Mouse (Mus musculus) splenic B cell, adult 2 months (primary cell): ENCODE measurements at regions not wholly inside any gene's neighbourhood (a gene's known extent, or its start where the extent isn't known, plus 50 kb on each side); places are given as distances from the start of the nearest gene placed in this dataset.

Experiments used
- DNase-seq: peaks from one replicate; pipeline ENCODE4 v3.0.0-alpha.2; 2011; ENCODE audit warnings: low read depth, low spot score
- H3K27me3 ChIP-seq: 2 replicates; pipeline ENCODE4 v1.6.1; 2012; ENCODE audit warnings: mild to moderate bottlenecking, low read length, moderate library complexity, mixed read lengths; ENCODE audit not compliant: control insufficient read depth, poor library complexity, insufficient read depth, severe bottlenecking
- H3K36me3 ChIP-seq: 2 replicates; pipeline ENCODE4 v1.6.1; 2012; ENCODE audit warnings: mild to moderate bottlenecking, low read length, moderate library complexity, mixed read lengths; ENCODE audit not compliant: control insufficient read depth, poor library complexity, insufficient read depth, severe bottlenecking

- no peak for DNase-seq
- no peaks in the 10 kb centered on the region for H3K36me3 ChIP-seq
- no peaks in the 10 kb centered on the region for H3K27me3 ChIP-seq
Observed at GRCm38 (mm10) chr1:137053134-137053533, 92.9 kb upstream of the Nr5a2 start.

- no peaks in the 10 kb centered on the region for H3K27me3 ChIP-seq
- DNase-seq: no peak
- no peaks in the 10 kb centered on the region for H3K36me3 ChIP-seq
Observed at GRCm38 (mm10) chr1:137051515-137051914, 91.3 kb upstream of the Nr5a2 start.

DNA sequence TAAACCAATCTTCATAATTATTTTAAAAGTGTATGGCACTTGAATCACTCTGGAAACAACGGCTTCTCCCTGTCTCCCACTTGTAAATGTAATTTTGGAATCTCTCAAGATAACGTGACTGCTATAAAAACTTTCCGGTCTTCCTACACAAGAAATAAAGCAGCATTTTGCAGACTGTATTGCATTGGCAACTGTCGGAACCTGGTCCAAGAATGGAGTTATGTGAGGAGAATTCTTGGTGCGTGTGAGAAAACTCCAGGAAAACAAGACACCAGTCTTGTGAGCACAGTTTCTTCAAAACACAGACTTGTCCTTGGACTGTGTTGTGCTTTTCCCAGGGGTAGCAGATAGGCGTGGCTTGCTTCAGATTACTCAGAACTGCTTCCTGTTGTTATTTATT lies 83.8 kb upstream of the Nr5a2 start:
- Histone ChIP-seq H3K36me3 (no peaks in the 10 kb centered on the region), H3K27me3 (no peaks in the 10 kb centered on the region)
- DNase-seq: no peak

DNA sequence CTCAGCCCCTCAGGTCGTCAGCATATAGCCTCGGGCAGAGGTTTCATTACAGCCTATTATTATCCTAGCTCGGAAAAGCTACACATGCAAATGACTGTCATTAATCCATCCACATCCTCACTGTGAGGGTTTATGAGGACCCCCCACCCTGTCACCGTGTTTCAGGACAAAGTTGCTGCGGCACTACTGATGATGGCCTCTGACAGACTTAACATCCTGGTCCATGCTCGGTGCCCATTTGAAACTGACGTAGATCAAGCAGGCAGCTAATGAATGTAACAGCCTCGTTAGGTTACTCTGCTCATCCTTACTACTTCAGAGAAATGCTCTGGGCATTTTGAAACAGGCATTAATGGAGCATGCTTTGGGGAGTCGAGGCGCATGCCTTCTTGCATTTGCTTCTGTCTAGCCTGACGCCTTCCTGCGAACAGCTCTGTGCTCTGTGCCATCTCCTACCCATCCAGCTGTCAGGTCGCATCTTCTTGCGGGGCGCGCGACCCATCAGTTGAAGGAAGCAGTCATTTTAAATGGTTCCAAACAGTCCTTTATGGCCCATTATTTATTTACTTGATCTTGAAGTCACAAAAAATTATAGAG lies 82.3 kb upstream of the Nr5a2 start:
- Histone ChIP-seq H3K27me3 (no peaks in the 10 kb centered on the region), H3K36me3 (no peaks in the 10 kb centered on the region)
- no peak for DNase-seq

DNA sequence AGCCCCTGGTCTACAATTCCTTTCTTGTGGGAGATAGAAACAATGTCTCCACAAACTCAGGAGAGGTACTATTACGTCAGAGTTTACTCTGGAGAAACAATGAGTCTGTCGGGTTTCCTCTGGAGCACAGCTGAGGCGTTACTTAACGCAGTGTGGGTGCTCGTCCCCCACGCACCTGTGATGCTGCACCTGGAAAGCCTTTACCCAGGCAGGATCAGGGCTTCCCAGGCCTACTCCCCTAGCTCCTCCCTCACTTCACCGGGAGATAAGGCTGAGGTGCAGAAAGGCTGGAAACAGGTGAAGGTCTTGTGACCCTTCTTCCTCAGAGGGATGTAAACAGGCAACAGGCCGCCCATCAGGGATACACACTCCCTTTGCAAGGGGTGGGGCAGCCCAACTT lies 80.7 kb upstream of the Nr5a2 start:
- Histone ChIP-seq H3K27me3 (no peaks in the 10 kb centered on the region), H3K36me3 (no peaks in the 10 kb centered on the region)
- no peak for DNase-seq

DNA sequence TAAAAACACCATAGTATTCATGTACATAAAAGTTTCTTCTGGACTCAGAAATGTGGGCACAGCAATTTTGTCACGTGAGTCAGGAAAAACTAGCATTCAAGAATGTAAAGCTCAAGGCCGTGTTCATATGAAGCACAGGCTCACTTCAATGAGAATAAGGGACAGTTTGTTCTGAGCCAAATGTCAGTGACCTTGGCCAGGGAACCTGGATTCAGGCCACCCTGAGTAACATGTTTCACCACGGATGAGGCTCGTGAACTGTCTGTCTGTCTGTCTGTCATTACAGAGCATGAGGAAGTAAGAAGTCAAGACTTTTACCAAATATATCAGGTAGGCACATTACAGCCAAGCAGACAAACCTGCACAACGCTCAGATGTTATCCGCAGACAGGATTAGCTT lies 74.3 kb upstream of the Nr5a2 start:
- Histone ChIP-seq H3K27me3 (no peaks in the 10 kb centered on the region), H3K36me3 (no peaks in the 10 kb centered on the region)
- no peak for DNase-seq

DNA sequence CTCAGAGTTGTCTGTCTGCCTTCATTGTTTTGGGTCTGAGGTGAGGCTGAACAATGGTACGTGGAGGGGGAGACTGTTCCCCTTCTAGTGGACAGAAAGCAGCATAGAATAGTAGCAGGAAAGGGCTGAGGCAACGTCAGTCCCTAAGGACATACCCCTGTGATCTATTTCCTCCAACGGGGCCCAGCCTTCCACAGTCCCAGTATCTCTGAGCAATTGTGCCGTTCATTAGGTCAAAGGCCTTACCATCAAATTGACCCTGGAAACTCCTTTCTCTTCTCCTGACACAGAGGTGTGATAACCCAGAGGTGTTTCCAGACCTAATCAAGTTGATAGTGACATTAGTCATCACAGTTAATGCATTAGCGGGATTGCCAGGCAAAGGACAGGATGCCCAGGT lies 73.4 kb upstream of the Nr5a2 start:
- H3K27me3 ChIP-seq: no peaks in the 10 kb centered on the region
- no peaks in the 10 kb centered on the region for H3K36me3 ChIP-seq
- DNase-seq: no peak

- H3K36me3 ChIP-seq: no peaks in the 10 kb centered on the region
- no peaks in the 10 kb centered on the region for H3K27me3 ChIP-seq
- no peak for DNase-seq
Observed at GRCm38 (mm10) chr1:137023706-137024105, 63.5 kb upstream of the Nr5a2 start.

- DNase-seq: no peak
- H3K36me3 ChIP-seq: no peaks in the 10 kb centered on the region
Observed at GRCm38 (mm10) chr1:137020528-137020927, 60.3 kb upstream of the Nr5a2 start.

GRCm38 (mm10) chr1:137017642-137018041 lies 57.4 kb upstream of the Nr5a2 start:
- no peak for DNase-seq
- Histone ChIP-seq H3K27me3 (no peaks in the 10 kb centered on the region), H3K36me3 (no peaks in the 10 kb centered on the region)

More at GRCm38 (mm10) chr1:137020528-137020927, 60.3 kb upstream of the Nr5a2 start:
- no peaks in the 10 kb centered on the region for H3K27me3 ChIP-seq

- no peaks in the 10 kb centered on the region for H3K27me3 ChIP-seq
- no peaks in the 10 kb centered on the region for H3K36me3 ChIP-seq
- DNase-seq: no peak
Observed at GRCm38 (mm10) chr1:137010240-137010926, 50.1 kb upstream of the Nr5a2 start.
